Mouse (Mus musculus) urinary bladder, postnatal 10 days (tissue): ENCODE results near the gene Hivep1.

ENCODE experiments used
- DNase-seq: peaks from one replicate; pipeline ENCODE4 v3.0.0; 2022; ENCODE audit warnings: low spot score

The Hivep1 gene

DNA sequence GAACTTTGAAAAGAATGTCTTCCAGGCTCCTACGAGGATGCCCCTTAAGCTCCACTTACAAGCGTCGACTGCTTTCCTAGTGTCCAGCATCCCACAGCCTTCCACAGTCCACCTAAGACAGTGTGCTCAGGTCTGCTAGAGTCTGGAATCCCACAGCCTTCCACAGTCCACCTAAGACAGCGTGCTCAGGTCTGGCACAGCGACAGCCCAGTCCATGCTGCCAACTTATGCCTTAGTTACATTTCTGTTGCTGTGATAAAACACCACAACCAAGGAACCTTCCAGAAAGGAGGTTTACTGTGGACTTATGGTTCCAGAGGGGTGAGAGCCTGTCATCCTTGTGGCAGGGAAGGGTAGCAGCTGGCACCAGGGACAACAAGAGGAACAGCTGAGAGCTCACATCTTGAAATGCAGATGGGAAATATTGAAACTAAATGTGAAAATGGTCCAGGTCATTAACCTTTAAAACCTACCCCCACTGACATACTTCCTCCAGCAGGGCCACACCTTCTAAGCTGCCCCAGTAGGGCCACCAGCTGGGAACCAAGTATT is 25.0 kb downstream of the Hivep1 start:
- DNase-seq: no peak

DNA sequence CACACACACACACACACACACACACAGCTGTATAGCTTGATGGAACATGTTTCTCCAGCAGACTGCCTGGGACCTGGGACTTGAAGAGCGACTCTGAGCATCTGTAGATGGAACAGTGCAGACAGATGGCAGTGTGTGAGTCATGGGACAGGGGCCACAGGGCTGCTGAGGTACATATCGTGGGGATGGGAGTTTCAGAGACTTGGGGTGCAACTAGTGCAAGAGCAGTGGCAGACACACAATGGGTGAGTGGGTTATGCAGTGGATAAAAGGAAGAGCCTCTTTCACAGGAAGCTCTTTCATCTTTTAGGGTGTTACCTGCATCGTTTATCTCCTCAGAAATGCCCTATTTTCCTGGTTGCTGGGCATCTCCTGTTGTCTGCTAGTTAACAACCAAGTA is 25.8 kb downstream of the Hivep1 start:
- no peak for DNase-seq

DNA sequence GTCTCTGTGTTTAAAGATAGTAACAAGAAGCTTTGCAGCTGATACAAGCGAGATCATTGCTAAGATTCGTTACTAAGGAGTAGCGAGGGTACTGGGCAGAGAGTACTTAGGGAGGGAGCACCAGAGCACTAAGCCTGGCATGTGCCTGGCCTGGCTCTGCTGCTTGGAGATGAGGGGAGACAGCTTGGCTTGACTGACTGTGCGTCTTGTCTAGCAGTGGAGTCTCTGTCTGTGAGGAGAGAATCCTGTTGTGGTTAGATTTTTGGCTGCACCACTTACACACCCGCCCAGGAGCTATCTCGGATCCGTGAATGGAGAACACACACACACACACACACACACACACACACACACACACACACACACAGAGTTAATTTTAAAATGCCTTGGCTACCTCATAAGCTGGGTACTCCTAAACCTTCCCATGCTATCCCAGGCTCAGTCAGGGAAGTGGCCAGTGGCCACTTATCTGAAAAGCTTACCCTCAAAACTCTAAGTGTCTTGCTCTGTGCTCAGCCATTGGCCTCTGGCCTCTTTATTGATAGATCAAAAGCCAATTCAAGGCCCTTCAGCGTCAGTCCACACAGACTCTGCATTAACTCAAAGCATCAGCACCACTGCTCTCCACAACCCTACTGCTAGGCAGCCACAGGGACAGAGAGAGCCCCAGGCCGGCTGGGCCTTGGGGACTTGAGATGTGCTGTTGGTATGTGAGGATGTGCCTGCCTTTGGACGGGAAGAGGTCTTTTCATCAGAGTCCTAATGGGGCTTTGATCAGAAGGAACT is 28.5 kb downstream of the Hivep1 start:
- no peak for DNase-seq

DNA sequence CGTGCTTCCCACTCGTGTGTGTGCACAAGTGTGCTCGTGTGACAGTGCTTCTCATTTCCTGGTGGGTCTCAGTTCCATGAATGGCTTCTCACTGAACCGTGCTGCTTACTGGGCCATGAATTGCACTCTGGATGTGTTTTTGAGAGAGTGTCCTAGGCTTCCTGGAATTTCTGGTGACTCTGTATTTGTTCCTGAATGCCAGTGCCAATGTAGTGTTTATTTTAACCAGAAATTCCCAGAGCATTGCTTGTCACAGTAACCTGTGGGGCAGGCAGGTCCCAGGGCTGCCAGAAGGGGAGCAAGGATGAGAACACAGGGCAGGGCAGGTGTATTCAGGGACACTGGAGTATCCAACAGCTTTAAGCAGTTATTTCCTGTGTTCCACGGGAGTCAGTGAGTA is 36.5 kb downstream of the Hivep1 start:
- no peak for DNase-seq

DNA sequence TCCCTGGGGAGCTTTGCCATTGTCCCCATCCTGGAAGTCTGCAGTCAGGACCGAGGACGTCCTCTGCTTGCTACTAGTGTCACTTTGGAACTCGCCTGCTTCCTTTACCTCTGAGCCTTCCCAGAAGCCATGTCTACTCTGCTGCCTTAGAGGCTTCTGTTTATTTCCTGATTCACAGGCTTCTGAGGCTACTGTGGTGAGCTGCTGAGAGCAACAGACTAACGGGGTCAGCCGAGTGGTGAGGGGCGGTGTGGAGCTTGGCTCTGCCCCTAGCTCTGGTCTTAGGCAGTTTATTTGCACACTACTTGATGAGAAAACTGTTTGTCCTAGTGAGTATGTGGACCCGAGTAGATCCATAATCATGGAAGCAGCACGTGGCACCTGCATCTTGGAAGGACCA is 37.2 kb downstream of the Hivep1 start:
- DNase-seq: no peak

DNA sequence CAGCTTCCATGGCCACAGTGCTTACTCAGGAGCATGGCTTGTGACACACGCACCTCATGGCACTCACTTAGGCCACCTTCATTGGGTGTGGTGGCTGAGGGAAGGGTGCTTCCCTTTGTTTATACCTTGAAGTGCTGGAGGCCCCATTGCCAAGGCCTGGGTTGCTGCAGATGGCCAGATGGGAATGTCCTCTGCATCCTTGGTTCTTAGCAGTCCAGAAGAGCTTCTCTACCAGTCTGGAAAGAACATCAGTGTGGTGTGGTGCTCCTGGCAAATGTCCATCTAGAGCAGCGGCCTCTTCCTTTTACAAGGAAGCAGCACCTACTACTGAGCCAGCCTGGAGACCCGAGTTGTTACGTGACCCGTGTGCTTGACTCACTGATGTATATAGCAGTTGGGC is 38.9 kb downstream of the Hivep1 start:
- DNase-seq: no peak

DNA sequence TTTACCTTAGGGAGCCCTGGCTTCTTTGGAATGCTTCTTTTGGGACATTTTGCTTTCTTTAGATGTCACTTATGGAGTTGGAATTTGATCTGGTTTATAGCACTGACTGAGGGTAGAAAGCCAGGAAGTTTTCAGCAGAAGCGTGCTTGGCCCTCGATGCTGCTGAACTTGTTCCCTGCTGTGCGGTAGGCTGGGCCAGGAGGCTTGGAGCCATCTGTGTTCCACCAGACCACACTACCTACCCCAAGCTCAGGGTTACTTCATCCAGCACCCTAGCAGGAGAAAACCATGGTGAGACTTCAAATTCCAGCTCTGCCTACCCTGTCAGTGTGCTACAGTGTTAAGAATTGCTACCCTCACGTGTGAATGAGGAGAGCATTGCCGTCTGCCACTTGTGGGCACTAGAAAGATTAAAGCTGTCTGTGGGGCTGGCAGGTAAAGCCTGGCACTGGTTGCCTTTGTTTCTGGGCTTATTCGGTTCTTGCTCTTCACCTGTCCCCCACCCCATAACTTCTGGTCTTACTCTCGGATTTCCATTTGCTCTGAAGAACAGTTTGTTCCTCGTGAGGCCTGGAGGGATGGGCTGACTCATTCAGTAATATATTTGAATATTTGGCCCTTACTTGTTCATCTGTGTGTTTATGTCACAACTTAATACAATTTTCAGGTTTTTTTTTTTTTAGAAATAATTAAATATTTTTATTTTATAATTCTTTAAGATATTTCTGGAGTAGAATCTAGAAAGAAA is 40.7 kb downstream of the Hivep1 start:
- DNase-seq: no peak

DNA sequence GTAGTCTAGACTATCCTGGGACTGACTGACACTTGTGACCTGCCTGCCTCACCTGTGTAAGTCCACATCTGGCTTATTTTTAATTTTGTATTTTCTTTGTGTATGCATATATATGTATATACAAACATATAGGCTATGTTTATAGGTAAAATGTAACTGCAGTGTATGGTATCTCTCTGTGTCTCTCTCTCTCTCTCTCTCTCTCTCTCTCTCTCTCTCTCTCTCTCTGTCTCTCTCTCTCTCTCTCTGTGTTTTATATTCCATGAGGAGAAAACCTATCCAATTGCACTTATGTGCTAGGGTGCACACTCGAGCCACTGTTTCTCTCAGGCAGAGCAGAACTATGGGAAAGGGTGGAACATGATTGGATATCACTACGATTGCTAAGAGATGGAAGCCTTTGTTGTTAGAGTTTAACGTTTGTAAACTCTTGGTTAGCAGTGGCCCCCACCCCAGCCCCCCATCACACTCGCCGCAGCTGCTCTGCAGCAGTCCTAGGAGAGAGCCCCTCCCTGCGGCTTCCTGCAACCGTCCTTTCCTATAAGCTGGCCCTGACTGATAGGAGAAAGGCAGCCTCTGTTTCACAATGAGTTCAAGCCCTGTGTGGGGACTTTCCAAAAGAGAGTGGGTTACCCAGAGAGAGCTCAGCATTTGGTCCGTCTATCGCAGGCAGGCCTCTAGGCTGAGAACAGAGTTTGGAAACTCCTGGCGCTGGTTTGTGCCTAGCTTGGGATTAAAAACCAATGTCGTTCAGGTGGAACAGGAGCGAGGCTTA is 41.6 kb downstream of the Hivep1 start:
- no peak for DNase-seq

DNA sequence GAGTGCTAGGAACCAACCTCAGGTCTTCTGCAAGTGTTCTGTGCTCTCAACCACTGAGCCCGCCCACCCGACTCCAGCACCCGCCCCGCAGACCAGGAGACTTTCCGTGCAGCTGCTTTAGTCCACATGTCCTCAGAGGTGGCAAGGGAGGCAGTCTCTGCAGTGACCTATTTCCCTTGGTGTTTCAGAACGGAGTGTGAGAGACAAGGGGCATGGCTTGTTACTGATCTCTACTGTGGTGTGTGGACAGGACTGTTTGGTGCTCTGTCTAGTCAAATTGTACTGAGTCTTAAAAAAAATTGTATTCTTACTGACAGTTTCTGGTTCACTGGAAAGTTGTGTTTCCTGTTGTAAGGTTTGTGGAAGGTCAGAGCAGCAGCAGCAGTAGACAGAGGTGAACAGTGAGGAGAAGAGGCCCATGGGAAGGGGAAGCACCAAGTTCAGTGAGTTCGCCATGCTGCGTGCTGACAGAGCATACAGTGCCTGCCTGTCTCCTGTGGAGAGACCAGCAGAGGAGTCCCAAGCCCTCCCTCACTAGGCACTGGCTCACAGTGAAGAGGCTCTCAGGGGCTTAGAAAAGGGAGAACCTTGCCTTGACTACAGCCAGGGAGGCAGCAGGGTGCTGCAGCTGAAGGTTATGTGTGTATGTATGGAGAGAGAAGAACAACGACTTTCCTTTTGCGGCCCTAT is 44.1 kb downstream of the Hivep1 start:
- no peak for DNase-seq

DNA sequence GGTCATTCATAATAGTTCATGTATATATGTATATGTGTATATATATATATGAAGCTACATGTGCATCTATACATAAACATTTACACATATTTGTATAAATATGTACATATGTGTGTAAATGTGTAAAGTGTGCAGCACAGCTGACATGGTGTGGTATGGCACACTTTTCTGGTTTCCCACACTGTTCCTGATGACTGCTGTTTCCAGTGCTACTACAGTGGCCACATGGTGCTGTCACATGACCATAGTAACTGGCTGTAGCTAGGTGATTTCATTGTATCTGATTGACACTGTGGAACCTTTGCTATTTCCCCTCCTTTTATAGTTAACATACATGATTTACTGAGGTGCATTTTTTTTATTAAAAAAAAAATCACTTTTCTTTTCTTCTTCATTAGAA is 45.3 kb downstream of the Hivep1 start:
- DNase-seq: no peak

DNA sequence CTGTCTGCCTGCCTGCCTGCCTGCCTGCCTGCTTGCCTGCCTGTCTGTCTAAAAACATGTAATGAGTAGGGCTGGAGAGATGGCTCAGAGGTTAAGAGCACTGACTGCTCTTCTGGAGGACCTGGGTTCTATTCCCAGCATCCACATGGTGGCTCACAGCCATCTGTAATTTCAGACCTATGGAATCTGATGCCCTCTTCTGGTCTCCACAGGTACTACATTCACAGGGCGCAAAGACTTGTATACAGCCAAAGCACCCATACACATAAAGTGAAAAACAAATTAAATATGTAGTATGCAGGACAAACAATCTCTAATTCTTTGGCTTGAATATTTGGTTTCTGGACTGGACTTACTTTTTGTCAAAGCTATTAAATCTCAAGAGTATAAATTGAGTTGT is 46.7 kb downstream of the Hivep1 start:
- DNase-seq: no peak

DNA sequence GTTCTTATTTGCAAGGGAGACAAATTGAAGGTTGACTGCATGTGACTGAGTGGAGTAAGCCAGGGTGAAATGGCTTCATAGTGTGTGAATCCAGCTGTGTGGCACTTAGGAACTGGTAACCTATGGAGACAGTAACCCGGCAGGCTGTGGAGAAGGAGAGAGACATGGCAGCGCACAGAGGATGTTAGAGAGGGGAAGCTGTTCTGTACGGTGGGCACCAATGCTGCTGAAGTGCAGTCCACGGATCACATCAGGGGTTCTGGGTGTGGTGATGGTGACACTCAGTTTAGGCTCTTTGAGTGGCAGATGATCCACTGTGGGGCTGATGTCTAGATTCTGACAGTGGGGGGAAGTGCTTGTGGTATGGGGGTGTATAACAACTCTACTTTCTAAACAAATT is 47.7 kb downstream of the Hivep1 start:
- no peak for DNase-seq

DNA sequence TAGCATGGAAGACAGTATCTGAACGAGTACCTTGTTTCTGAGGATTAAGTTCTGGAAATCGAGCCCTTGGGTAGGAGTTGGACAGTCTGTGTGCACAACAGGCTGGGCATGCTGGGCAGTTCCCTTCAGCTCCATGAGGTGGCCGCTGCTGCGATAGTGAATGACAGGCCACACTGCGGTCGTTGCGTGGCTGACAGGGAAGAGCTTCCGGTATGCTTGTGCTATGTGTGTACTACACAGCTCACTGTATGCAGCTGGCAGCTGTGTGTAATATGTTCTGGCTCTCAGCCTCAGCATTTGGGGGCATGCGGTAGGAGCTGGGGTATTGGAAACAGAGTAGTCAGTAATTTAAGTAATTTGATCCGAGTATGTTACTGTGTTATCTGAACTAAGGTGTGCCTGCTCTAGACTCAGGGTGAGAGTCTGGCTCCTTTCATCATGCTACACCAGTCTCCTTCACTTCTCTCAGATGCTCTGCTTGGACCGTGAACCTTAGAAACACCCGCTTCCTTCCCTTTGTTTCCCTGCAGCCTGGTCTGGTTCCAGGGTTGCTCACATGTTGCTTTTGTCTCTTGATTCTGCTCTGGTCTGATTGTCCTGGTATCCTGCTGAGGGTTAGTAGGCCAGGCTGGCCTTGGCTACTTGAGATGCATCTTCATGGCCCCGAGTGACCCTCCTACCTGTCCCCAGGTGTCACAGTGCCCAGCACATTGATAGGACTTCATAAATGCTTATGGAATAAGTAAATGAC is 49.8 kb downstream of the Hivep1 start:
- DNase-seq: no peak

DNA sequence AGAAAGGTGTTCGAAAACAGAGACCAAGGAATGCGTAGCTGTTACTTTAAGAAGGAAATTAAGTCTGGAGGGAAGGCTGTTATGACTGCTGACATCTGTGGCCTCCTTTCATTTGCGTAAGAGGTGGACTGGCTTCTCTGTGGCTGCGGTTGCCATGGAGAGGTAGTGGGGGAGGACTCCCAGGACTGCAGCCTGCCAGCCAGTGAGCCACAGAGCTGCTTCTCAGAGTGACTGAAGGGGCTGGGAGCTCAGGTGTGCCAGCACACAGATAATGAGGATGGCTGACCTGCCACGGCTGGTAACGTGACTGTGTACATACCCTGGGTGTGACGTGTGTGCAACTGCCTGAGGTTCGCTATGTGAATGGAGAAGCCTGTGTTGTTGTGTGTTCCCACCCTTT is 51.2 kb downstream of the Hivep1 start:
- no peak for DNase-seq

DNA sequence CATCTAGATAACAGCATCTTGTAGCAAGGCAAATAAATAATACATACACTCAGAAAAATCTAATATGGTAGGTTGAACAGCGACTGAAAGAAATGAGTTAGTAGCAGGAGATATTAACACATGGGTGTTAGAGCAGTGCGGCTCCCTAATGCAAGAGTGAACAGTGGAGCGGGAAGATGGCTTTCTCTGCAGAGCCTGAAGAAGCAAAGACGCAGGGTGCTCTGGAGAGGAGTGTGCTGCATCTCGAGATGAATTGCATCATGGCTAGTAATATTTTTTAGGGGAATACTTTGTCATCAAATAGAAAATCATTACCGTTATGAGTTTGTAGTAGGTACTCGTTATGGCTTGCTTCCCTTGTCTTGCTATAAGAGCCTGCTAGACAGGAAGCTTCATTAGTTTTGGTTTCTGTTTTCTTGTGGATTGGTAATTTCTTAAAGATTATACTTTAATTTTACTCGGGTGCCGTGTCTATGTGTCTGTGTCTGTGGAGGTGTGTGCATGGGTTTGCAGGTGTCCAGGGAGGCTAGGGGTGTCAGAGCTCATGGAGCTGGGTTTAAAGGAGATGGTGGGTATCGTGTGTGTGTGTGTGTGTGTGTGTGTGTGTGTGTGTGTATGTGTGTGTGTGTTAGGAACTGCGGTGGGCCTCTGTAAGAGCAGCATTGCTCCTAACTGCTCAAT is 51.8 kb downstream of the Hivep1 start:
- no peak for DNase-seq

DNA sequence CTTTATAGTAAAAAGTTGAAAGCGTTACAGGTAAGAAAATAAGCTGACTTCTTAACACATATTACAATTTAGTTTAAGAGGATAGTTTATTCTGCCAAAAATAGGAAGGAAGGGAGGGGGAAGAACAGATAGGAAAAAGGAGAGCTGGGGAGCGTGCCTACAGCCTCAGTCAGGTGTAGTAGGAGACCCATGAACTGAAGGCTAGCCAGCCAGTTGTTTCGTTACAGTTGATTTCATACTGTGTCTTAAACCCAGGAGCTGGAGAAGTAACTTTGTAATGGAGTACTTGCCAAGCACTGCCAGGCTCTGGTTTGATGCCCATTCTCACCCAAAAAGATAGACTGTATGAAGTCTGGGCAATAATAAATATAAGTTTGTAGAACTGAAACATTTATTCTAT is 52.5 kb downstream of the Hivep1 start:
- DNase-seq: no peak

DNA sequence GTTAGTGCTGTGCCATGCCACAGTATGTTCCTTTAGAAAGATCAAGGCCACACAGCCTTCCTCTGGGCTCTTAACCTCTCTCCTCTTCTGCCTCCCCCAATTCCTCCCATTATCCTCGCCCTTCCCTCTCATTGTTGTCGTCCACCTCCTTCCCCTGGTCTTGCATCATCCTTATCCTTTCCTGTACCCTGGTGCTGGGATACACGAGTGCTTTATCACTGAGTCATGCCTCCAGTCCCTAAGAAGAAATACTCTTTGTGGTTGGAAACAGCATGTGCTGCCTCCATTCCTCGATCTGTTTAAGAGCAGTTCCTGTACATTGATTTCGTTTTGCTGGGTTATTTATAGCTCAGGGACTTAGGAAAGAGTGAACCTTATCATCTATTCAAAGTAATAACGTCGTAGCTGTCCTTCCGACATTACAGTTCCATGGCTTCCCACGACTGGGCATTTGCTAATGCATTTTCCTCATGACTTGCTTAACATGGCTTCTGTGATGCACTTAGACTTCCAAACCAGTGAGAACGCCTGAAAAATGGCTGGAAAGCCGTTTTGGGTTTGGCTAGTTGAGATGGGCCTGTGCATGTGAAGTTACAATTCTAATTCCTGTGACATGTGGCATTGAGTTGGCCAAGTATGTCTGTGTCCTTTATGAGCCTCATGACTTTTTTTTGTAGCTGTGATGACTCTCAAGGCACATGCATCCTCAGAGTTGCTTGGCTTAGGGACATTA is 56.8 kb downstream of the Hivep1 start:
- DNase-seq: no peak

DNA sequence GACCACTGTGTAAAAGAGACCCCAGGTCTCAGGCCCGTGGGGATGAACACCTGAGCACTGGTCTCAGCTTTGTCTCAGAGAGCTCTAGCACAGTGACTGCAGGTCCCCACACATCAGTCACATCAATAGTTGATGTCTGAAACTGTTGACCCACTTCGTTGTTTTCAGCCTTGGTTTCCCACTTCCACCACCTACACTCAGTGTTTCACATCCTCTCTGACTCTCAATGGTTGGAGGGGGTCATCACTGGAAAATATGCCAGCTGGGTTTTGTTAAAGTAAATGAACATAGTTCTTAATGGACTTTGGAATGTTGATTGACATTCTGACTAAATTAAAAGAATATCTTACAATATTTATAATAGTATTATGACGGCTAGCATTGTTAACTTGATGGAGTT is 58.6 kb downstream of the Hivep1 start:
- no peak for DNase-seq

DNA sequence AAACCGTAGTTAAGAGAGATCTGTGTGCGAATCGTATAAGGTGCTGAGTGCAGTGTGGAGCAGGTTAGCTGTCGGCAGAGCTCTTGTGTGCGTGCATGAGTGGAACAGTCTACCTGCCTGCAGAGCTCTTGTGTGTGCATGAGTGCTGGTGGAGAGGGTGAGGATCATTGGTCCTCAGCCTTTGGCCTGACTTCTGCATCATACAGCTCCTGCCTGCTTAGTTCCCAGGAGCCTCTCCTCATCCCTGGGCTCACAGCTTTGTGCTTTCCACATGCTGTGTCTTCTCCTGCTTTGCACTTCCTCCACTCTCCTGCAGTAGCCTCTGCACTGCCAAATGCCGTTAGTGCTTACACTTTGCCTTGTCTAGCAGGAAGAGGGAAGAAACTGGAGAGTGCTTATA is 60.2 kb downstream of the Hivep1 start:
- no peak for DNase-seq

DNA sequence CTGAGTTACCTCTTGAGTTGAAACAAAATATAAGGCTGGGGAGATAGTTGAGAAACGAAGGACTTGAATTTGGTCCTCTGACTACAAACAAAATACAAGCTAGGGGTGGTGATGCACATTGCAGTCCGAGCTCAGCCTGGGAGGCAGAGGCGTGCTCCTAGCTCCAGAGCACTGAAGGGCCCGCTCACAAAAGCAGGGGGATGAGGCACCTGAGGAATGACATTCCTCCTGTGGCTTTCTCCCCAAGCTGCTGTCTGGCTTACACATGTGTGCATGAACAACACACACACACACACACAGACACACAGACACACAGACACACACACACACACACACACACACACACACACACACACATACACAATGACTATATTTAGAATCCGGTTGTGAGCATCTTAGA is 60.9 kb downstream of the Hivep1 start:
- no peak for DNase-seq
